Mouse (Mus musculus) myocyte (in vitro differentiated cells): ENCODE measurements around the gene Dis3l2.

Source experiments
- E2F4 ChIP-seq: IDR thresholded peaks from one replicate; pipeline ENCODE4 v1.6.1; 2011; ENCODE audit warnings: mild to moderate bottlenecking, control low read depth, moderate library complexity; ENCODE audit not compliant: insufficient read depth
- MAX ChIP-seq: IDR thresholded peaks from one replicate; pipeline ENCODE4 v1.6.1; 2011; ENCODE audit warnings: low read depth, mild to moderate bottlenecking, control low read depth
- MYOD1 ChIP-seq, 3 experiments: IDR thresholded peaks; one replicate each; pipeline ENCODE4 v1.6.1; 2011; ENCODE audit warnings: control low read depth in 2 of 3, low read depth in 2 of 3, mild to moderate bottlenecking in 2 of 3, moderate library complexity in 1 of 3; ENCODE audit not compliant: insufficient read length in 2 of 3, control insufficient read depth in 1 of 3
- MYOG ChIP-seq, 3 experiments: IDR thresholded peaks; one replicate each; pipeline ENCODE4 v1.6.1; 2011; ENCODE audit warnings: control low read depth in 2 of 3, low read depth in 2 of 3, mild to moderate bottlenecking in 2 of 3; ENCODE audit not compliant: insufficient read length in 2 of 3, control insufficient read depth in 1 of 3, insufficient read depth in 1 of 3
- POLR2A ChIP-seq: IDR thresholded peaks from one replicate; pipeline ENCODE4 v1.6.1; 2011; ENCODE audit warnings: low read depth, mild to moderate bottlenecking, control low read depth, moderate library complexity; ENCODE audit not compliant: insufficient read length
- POLR2AphosphoS2 ChIP-seq: IDR thresholded peaks from one replicate; pipeline ENCODE4 v1.6.1; 2011; ENCODE audit warnings: low read depth, control low read depth; ENCODE audit not compliant: insufficient read length
- USF1 ChIP-seq: IDR thresholded peaks from one replicate; pipeline ENCODE4 v1.6.1; 2011; ENCODE audit warnings: low read depth, mild to moderate bottlenecking, control low read depth, moderate library complexity

DNA sequence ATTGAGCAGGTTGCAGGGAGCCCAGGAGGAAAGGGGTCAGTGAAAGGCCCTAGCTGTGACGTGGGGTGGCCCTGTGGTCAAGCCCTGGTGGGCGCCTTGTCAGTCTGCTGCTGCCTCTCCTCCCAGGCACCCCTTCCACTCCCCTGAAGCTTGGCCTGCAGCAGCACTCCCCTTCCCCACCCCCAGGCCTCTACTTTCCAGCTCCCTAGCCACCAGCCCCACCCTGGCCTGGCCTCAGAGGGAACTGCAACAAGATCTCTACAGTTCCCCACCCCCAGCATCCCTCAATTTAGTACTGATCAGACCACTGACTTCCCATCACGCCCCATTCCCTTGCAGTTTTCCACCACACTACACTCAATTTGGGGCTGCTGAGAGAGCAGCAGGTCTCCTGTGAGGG, 332.7 kb downstream of the Dis3l2 start:
- TF ChIP-seq POLR2A, result no peak
- no peak for TF ChIP-seq POLR2AphosphoS2
- no peak for TF ChIP-seq USF1
- no peak for TF ChIP-seq MAX
- TF ChIP-seq MYOD1 (IDR thresholded peaks at IDR 0.05; ENCODE audit: control insufficient read depth in 1 of 3, insufficient read length in 2 of 3, low read depth in 2 of 3), result no peak
- TF ChIP-seq E2F4, result no peak
- no peak for TF ChIP-seq MYOG (IDR thresholded peaks at IDR 0.05; ENCODE audit: control insufficient read depth in 1 of 3, insufficient read depth in 1 of 3, insufficient read length in 2 of 3, low read depth in 2 of 3)
